Mouse (Mus musculus) monocyte, adult 2 months (primary cell): ENCODE measurements around the gene Olfr1513.
"Not testable (repeated sequence)": the region's sequence is repeated elsewhere in the genome, so short reads cannot be mapped to it uniquely, and the experiment has no call there.

Experiments used
- DNase-seq, 2 experiments: peaks; one replicate each; pipeline ENCODE4 v3.0.0; 2022; ENCODE audit warnings: low spot score in 2 of 2, low read depth in 1 of 2

The Olfr1513 gene

GRCm38 (mm10) chr14:52356308-52356707 lies at the start of gene Olfr1513:
Gene Olfr1513 (minus strand): TSS chr14:52356408.
- DNase-seq, result no peak

DNA sequence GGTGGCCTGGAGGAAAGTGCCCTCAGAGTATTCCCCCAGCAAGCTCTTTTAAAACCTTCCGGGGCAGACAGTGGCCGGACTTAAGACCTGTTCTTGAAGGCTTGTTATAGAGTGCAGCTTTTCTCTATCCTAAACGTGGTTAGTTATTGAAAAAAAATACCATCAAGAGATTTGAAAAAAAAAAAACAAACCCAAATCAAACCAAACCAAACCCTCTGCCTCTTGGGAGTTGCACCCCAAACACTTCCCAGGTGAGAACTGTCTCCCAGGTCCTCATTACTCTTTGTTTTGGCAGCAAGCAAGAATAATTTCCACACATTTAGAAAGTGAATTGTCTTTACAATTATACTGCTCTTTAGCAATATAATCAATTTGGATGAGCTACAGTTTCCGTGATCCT lies 41.1 kb upstream of the Olfr1513 start, which contains the start of gene Olfr1511:
Gene Olfr1511, minus strand, starts transcription at position 101 of the 400 bp plus-strand sequence.
- DNase-seq, result no peak

DNA sequence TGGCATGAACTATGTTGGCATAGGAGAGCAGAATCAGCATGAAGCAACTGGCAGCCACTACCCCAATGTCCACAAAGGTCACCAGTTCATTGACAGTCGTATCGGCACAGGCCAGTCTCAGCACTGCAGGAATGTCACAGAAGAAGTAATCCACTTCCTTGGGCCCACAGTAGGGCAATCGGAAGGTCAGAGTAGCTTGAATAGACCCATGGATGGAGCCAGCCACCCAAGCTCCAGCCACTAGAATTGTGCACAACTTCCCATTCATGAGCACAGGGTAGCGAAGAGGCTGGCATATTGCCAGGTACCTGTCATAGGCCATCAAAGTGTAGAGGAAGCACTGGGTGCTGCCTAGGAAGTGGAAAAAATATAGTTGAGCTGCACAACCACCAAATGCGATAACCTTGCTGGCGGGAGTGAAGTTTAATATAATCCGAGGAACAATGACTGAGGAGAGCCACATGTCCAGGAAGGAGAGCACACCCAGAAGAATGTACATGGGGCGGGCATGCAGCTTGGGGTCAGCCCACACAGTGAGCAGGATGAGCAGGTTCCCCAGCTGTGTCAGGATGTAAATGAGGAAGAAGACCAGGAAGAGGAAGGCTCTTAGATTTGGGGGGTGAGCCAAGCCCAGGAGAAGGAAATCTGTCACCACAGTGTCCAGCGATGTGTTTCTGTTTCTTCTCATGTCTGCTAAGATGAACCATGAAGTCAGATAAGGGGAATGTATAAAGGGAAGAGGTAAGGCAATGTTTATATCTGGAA lies 34.1 kb upstream of the Olfr1513 start:
- not testable (repeated sequence) for DNase-seq

- DNase-seq, result no peak
Measured at GRCm38 (mm10) chr14:52379068-52379467, 22.9 kb upstream of the Olfr1513 start, which contains the start of gene Olfr1512. Gene Olfr1512 (minus strand): TSS chr14:52379168.

GRCm38 (mm10) chr14:52368741-52369140 lies 12.5 kb upstream of the Olfr1513 start:
- no peak for DNase-seq

- no peak for DNase-seq
Measured at GRCm38 (mm10) chr14:52339512-52339852, 16.7 kb downstream of the Olfr1513 start.

DNA sequence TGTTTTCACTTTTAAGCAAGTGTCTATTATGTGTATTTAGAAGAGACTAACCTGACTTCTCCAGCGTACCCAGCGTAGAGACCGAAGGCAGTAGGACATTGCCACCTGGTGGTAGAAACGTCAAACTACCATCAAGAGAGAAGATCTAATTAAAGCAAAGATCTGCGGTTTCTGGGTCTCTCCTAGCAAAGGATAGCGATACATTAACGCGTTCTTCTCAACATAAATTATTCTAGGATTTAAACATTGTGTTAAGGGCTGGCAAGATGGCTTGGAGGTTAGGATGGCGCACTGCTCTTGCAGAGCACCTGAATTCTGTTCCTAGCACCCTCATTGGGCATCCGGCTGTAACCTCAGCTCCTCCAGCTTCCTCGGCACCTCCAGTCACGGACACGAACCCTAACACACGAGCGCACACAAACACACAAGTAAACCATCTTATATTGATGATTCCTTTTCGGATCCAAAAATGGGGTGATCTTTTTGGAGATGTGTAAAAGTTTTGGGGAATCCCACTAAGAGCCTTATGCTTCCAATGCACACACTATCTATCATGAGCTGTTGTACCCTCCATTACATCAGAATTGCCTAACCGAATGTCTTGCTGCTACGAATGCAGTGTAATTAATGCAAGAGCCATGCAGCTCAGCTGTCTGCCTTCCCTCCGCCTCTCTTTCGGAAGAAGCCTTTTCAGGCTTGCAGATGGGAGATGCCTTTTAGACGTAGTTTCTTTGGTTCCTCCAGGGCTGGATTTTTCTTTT lies 17.3 kb downstream of the Olfr1513 start:
- no peak for DNase-seq

GRCm38 (mm10) chr14:52332171-52332570 lies 24.0 kb downstream of the Olfr1513 start:
- DNase-seq, result no peak

GRCm38 (mm10) chr14:52331069-52331750 lies 25.0 kb downstream of the Olfr1513 start:
- DNase-seq, result no peak

- DNase-seq, result no peak
Measured at GRCm38 (mm10) chr14:52327910-52328812, 28.0 kb downstream of the Olfr1513 start, which contains the start of gene Sall2. Gene Sall2 (minus strand): TSS chr14:52328762.

DNA sequence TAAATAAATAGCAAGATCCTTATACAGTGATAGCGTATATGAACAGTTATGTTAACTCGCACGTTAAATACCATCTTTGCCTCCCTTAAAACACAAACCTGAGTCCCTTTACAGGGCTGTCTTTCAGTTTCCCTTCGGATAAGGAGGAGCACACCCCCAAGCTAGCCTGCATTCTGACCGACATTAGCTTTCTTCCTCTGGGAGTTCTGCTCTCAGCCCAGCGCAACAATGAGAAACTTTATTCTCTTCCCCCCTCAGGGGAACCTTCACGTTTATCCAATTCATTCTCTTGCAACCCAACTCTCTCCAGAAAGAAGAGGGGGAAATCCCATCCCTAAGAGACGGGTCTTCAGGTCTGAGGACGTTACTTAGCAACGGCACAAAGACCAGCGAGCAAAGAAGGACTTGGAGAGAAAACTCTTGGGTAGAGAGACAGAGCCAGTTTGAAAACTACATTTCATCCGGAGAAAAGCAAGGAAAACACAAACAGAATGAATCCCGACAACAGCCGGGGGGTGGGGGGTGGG lies 28.8 kb downstream of the Olfr1513 start:
- DNase-seq, result no peak

DNA sequence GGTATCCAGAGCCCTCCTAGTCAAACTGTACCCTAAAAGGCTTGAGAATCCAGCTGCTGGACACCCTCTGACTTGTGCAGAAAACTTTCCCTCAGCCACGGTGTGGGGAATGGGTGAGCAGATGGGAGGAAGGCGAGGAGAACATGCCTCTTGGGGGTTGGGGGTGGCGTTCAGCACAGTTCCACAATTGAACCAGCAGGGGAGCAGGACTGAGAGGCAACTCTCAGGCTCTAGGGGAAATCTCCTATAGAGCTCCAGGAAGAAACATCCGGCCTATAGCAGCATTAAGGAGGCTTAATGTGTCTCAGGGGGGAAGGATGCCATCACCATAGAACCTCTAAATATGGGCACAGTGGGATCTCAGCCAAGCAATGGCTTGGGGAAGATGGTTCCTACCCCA lies 30.3 kb downstream of the Olfr1513 start:
- no peak for DNase-seq

- DNase-seq, result no peak
Measured at GRCm38 (mm10) chr14:52319361-52319760, 36.8 kb downstream of the Olfr1513 start.

DNA sequence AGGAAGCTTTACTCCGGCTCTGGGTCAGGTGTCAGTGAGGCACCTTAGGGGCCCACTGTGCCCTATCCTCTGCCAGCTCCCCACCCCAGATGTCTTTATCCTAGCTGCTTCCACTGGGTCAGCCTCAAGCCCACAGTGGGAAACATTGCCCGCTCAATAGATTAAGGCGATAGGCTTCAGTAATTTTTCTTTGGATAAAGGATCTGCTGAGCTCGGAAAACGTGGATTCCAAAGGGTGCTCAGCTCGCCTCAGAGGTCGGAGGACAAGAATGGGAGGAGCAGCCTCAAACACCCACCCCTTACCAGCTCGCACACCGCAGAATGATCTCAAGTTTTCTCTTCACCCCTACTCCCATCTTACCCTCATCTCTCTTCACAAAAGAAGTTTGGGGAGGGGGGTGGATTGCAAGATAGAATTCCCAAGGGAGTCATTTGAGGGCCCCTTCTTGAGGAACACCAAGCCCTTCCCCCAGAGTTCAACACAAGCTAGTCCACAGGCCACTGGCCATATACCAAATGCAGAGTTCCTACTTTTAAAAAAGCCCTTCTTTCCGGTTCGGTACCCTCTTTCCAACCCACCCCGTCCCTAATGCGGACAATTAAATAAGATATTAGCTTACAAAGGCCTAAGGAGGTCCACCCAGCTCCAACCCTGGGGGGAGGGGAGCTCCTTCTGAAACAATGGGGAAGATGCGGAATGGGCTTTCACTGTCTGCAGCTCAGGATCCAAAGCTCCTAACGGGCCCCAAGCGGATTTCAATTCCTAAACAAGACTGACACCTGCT lies 39.6 kb downstream of the Olfr1513 start:
- DNase-seq, result no peak

GRCm38 (mm10) chr14:52315792-52316440 lies 40.3 kb downstream of the Olfr1513 start:
- no peak for DNase-seq

DNA sequence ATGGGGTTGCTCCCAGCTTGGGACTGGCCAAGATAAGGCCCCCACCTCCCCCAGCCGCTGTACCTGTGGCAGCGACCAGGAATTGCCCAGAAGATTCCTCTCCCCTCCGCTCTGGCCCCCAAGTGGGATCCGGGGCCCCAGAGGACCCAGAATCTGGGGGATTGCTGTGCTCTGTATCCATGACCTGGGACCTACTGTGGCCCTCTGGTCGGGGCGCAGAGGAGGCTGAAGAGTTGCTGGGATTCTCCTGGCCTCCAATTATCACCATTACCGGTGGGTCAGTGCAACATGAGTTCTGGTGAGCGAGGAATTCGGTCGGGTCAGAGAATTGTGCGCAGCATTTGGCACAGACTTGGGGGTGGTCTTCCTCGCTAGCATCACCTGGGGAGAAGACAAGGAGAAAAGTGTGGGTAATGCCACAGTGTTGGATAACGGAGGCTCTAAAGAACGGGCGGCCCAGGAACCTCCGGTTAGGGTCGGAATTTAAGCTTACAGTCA lies 40.9 kb downstream of the Olfr1513 start:
- DNase-seq, result no peak

- no peak for DNase-seq
Measured at GRCm38 (mm10) chr14:52314808-52315150, 41.4 kb downstream of the Olfr1513 start.

GRCm38 (mm10) chr14:52313931-52314807 lies 42.0 kb downstream of the Olfr1513 start:
- peak; percentile 21 to 49 for DNase-seq
